Comparison of ENCODE assay signal across 8 mouse cellular contexts in genomic region chr3:154806626-154807025, GRCm38 (mm10).
DNase-seq lines count a peak whose midpoint lies in the region; ATAC-seq and TF ChIP-seq lines count a peak whose summit lies in the region.

No protein-coding gene starts in this region.

- no peaks in the 10 kb centered on the region for H3K27me3 ChIP-seq in intestine, embryonic 14.5 days (replicated peaks; ENCODE audit: control insufficient read depth, insufficient read depth, low read length)
- H3K27me3 ChIP-seq in intestine, embryonic 15.5 days (replicated peaks) = no peaks in the 10 kb centered on the region
- peaks cover 4% of the 10 kb centered on the region; the same call in 1 of the 2 replicates for H3K27me3 ChIP-seq in midbrain, embryonic 12.5 days
- no peaks in the 10 kb centered on the region for H3K27me3 ChIP-seq in thymus, adult 2 months (ENCODE audit: control insufficient read depth, insufficient read depth, low read length)

- WGBS in intestine, embryonic 14.5 days = 26% methylated on average over 7 of the region's 7 CpGs
- 36% methylated on average over 7 of the region's 7 CpGs for WGBS in intestine, embryonic 15.5 days
- 27% methylated on average over 7 of the region's 7 CpGs for WGBS in midbrain, embryonic 12.5 days
- WGBS in thymus, adult 2 months = 28% methylated on average over 7 of the region's 7 CpGs

- no peak for ATAC-seq in intestine, embryonic 14.5 days (replicated peaks; ENCODE audit: low FRiP score, low TSS enrichment, low read depth)
- no peak for ATAC-seq in intestine, embryonic 15.5 days
- peak; percentile 81 for ATAC-seq in midbrain, embryonic 12.5 days (ENCODE audit: low FRiP score, low read depth)
- ATAC-seq in erythroid progenitor cell, adult 5-6 weeks (replicated peaks; ENCODE audit: low FRiP score, poor library complexity, severe bottlenecking) = no peak

- DNase-seq in intestine, embryonic 14.5 days (ENCODE audit: low spot score) = peak; percentile 67
- peak; percentile 12 for DNase-seq in forelimb bud, embryonic 11.5 days (ENCODE audit: low read depth, low spot score)
- DNase-seq in layer of hippocampus, adult 9-10 months (ENCODE audit: low spot score) = peak; percentile 51
- DNase-seq in thymus, adult 2 months = no peak
- DNase-seq in gastrocnemius, adult 8-10 months (ENCODE audit: low spot score in 2 of 2) = no peak

- no peak overlapping the region for H3K27ac ChIP-seq in intestine, embryonic 14.5 days (ENCODE audit: low read depth)
- H3K27ac ChIP-seq in intestine, embryonic 15.5 days = no peak overlapping the region
- H3K27ac ChIP-seq in midbrain, embryonic 12.5 days (replicated peaks) = peak overlapping the region; percentile 64
- H3K27ac ChIP-seq in thymus, adult 2 months (ENCODE audit: control insufficient read depth, insufficient read depth, low read length) = no peak overlapping the region

- H3K9ac ChIP-seq in intestine, embryonic 14.5 days (ENCODE audit: low read length) = no peak overlapping the region
- H3K9ac ChIP-seq in intestine, embryonic 15.5 days = no peak overlapping the region
- H3K9ac ChIP-seq in midbrain, embryonic 12.5 days (replicated peaks) = 0 out of 2 replicates have a peak overlapping the region, but pooled peaks have one; percentile 31

- no peaks in the 10 kb centered on the region for H3K36me3 ChIP-seq in intestine, embryonic 14.5 days (ENCODE audit: control insufficient read depth, insufficient read depth, low read length)
- no peaks in the 10 kb centered on the region for H3K36me3 ChIP-seq in intestine, embryonic 15.5 days
- no peaks in the 10 kb centered on the region for H3K36me3 ChIP-seq in midbrain, embryonic 12.5 days
- H3K36me3 ChIP-seq in thymus, adult 2 months (ENCODE audit: control insufficient read depth, insufficient read depth, low read length) = no peaks in the 10 kb centered on the region

- no peak overlapping the region for H3K4me3 ChIP-seq in intestine, embryonic 14.5 days (ENCODE audit: low read depth, low read length)
- H3K4me3 ChIP-seq in intestine, embryonic 15.5 days (replicated peaks) = no peak overlapping the region
- no peak overlapping the region for H3K4me3 ChIP-seq in midbrain, embryonic 12.5 days
- H3K4me3 ChIP-seq in thymus, adult 2 months (ENCODE audit: control insufficient read depth, insufficient read depth, low read length) = no peak overlapping the region

- TF ChIP-seq CTCF in thymus, adult 2 months (IDR thresholded peaks at IDR 0.05; ENCODE audit: borderline replicate concordance, control insufficient read depth, extremely low read depth, insufficient read depth, low read length, poor library complexity) = no peak

- 0 out of 2 replicates have a peak, but pooled peaks cover 3% of the 10 kb centered on the region for H3K4me1 ChIP-seq in intestine, embryonic 14.5 days (replicated peaks; ENCODE audit: control insufficient read depth, insufficient read depth, low read length)
- H3K4me1 ChIP-seq in intestine, embryonic 15.5 days (replicated peaks) = no peaks in the 10 kb centered on the region
- peaks cover 24% of the 10 kb centered on the region for H3K4me1 ChIP-seq in midbrain, embryonic 12.5 days
- H3K4me1 ChIP-seq in thymus, adult 2 months (replicated peaks; ENCODE audit: control insufficient read depth, insufficient read depth, low read length) = no peaks in the 10 kb centered on the region

- no peak for TF ChIP-seq POLR2A in thymus, adult 2 months (IDR thresholded peaks at IDR 0.05; ENCODE audit: control insufficient read depth, extremely low read depth, insufficient read depth, low read length, poor library complexity)

- no peaks in the 10 kb centered on the region for H3K9me3 ChIP-seq in intestine, embryonic 14.5 days (ENCODE audit: control insufficient read depth, low read length)
- H3K9me3 ChIP-seq in intestine, embryonic 15.5 days = no peaks in the 10 kb centered on the region
- no peaks in the 10 kb centered on the region for H3K9me3 ChIP-seq in midbrain, embryonic 12.5 days

- H3K4me2 ChIP-seq in intestine, embryonic 14.5 days (ENCODE audit: low read length) = no peak overlapping the region
- no peak overlapping the region for H3K4me2 ChIP-seq in intestine, embryonic 15.5 days (replicated peaks)
- no peak overlapping the region for H3K4me2 ChIP-seq in midbrain, embryonic 12.5 days (replicated peaks)

Comparison
In these comparisons a context has a peak if more than half of its experiments do, and no peak if none do; other contexts are left out.
1. DNase-seq: peak in intestine, embryonic 14.5 days (single experiment), forelimb bud, embryonic 11.5 days (single experiment) and layer of hippocampus, adult 9-10 months (single experiment); none in thymus, adult 2 months (single experiment) and gastrocnemius, adult 8-10 months (0 of 2).